Mouse (Mus musculus) urinary bladder, postnatal 4 days (tissue): ENCODE results near the gene Avpi1.

Source experiments
- DNase-seq, 2 experiments: peaks; one replicate each; pipeline ENCODE4 v3.0.0; 2021 to 2022; ENCODE audit warnings: low spot score in 2 of 2

Gene Avpi1

DNA sequence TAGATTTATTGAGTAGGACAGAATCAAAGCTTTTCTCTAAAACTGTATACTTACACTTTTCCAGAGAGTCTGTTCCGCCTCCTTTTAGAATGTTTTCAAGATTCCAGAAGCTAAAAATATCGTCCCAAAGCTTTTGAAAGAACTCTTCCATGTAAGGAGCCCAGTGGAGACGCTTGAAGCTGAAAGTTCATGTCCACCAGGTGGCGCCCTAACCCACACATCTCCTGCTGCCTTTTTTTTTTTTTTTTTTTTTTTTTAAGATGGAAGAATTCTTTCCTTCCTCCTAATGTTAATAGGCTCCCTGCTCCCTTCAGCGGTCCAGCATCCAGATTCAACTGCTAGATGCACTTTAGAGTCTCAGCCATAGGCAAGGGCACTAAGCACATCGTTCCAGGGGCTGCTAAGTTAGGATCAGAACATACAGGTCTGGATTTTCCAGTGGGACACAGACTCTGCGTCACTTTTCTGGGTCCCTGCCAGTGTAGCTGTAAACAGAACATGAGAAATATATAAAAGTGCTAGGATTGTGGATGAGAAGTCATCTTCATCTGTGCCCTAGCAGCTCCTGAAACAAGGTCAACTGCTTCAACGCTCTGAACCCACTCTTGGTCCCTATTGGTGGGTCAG is 15.8 kb upstream of the Avpi1 start:
- DNase-seq = peak; percentile 69 to 92

GRCm38 (mm10) chr19:42144067-42144466 is 15.2 kb upstream of the Avpi1 start:
- DNase-seq = no peak

- DNase-seq = no peak
Measured at GRCm38 (mm10) chr19:42142757-42143156, 13.9 kb upstream of the Avpi1 start.

DNA sequence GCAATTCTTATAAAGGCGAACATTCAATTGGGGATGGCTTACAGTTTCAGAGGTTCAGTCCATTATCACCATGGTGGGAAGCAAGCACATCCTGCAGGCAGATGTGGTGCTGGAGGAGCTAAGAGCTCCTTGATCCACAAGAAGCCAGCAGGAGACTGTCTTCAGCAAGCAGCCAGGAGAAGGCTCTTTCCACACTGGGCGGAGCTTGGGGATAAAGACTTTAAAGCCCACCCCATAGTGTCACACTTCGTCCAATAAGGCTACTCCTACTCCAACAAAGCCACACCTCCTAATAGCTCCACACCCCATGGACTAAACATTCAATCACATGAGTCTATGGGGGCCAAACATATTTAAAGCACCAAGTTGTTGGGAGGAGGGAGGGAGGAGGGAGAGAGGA is 13.1 kb upstream of the Avpi1 start:
- no peak for DNase-seq

DNA sequence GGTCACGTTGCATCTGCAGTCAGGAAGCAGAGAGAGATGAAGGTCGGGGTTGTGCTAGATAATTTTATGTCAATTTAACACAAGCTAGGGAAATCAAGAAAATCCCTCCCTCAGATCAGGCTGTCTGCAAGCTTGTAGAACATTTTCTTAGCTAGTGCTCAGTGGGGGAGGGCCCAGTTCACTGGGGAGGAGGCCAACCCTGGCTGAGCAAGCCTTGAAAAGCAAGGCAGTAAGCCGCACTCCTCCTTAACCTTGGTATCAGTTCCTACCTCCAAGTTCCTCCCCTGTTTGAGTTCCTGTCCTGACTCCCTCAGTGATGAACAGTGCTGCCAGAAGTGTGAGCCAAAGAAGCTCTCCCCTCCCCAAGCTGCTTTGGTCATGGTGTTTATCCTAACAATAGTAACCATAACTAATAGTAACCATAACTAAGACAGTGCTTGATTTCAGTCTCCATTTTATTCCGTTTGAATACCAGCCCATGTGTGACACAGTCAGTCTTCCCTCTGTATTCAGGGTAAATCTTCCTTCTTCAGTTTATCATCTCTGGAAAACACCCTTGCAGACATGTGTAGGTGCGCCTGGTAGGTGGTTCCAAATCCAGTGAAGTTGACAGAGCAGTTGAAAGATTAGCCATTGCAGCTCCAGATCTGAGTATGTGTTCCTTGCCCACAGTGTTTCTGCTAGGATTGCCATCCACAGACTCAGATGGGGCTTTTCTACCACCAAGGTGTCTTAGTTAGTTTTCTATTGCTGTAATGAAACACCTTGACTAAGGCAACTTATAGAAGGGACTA is 11.1 kb upstream of the Avpi1 start:
- DNase-seq = no peak

GRCm38 (mm10) chr19:42138517-42139285 is 9.8 kb upstream of the Avpi1 start:
- DNase-seq = no peak

DNA sequence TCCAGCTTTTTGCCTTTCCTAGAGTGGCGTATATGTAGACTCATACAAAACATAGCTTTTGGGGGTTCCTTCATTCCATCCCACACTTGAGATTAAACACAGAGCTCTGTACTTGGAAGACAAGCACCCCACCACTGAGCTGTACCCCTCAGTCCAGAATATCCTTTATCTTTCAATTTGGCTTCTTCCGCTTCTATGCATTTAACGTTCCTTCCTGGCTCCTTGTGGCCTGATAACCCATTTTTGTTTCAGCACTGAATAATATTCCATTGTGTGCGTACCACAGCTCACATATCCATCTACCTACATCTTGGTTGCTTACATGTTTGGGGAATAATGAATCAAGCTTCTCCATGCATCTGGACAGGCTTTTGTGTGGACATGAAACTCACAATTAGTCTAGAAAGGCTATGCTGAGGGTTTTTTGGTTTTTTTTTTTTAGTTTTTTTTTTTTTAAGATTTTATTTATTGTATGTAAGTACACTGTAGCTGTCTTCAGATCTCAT is 8.4 kb upstream of the Avpi1 start:
- DNase-seq = no peak

DNA sequence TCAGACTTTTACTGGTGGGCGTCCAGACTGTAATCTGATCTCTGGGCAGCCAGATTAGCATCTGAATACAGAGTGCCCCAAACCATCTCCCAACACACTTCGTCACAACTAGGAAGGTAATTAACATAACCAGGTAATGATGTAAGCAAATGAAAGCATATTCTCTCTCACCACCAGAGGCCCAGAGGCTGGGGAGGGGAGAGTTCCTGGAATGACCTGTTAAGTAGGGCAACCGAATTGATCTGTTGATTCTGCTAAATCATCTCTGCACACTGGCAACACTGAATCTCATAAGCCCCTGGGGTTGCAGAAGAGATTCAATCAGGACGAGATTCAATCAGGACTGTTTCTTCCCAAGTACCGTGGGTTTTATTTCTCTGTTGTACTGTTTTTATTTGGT is 7.3 kb upstream of the Avpi1 start:
- no peak for DNase-seq

- DNase-seq = no peak
Measured at GRCm38 (mm10) chr19:42135070-42135469, 6.2 kb upstream of the Avpi1 start.

DNA sequence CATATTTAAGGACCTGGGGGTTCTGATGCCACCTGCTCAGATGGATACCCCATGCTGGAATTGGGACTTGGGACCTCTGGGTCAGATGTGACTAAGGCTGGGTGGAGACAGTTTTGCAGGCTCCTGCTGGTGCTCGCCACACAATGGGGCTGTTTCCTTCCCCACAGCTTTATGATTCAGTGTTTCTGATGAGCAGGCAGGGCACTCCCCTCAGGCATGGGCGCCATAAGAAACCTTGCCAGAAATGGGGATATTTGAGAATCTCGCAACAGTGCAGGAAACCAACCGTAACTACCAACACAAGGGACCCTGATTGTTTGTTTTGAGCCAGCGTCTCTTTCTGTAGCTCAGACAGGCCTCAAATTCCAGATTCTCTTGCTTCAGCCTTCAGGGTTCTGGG is 2.2 kb upstream of the Avpi1 start:
- no peak for DNase-seq

DNA sequence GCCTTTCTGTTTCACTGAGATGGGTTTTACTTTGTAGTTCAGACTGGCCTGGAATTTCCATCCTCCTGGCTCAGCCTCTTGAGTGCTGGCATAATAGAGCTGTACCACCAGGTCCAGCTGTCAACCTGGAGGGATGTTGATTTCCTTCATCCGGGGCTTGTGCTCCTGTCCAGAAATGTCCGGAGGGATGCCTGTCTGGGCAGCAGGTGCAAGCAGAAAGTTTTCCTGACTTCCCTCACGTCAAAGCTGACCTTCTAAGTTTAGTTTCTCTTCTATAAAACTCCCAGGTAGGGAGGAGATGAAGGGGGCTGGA is 1.4 kb upstream of the Avpi1 start:
- DNase-seq = no peak

DNA sequence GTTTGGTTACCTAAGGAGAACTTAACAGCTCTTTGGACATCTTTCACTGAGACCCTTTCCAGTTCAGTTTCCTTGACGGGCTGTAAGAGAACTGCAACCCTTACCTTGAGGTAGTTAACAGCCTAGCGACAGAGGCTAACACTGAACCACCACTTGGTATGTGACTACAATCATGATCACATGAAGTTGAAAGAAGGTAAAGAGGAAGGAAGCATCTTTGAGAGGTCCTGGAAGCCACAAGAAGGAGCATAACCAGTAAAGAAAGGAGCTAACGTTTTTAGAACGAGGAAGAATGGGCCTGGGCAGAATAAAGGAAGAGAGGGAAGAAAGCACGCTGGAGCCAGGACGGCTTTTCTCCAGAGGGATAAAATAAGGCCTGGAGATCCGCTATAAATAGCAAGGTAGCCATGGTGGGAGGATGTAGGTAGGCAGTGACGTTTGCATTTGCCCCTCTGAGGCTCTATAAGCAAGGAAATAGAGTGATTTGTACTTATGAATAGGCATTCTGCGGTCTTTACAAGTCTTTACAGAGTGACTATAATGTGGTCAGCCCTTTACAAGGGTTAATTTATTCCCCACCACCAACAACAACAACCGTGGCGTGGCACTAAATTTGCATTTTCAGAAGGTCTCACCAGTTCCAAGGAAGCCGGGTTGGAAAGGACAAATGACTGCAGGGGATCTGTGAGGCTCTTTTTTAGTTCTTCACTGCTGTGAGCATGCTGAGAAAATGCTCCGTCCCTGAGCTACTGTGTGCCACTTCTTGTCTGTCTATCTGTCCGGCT is 842 bp upstream of the Avpi1 start:
- DNase-seq = no peak

- no peak for DNase-seq
Measured at GRCm38 (mm10) chr19:42128052-42128740, 663 bp downstream of the Avpi1 start.

- DNase-seq = no peak
Measured at GRCm38 (mm10) chr19:42127024-42127423, 1.8 kb downstream of the Avpi1 start.

GRCm38 (mm10) chr19:42126219-42126605 is 2.6 kb downstream of the Avpi1 start:
- no peak for DNase-seq

GRCm38 (mm10) chr19:42125501-42126218 is 3.2 kb downstream of the Avpi1 start:
- no peak for DNase-seq

- no peak for DNase-seq
Measured at GRCm38 (mm10) chr19:42124684-42125083, 4.2 kb downstream of the Avpi1 start.

DNA sequence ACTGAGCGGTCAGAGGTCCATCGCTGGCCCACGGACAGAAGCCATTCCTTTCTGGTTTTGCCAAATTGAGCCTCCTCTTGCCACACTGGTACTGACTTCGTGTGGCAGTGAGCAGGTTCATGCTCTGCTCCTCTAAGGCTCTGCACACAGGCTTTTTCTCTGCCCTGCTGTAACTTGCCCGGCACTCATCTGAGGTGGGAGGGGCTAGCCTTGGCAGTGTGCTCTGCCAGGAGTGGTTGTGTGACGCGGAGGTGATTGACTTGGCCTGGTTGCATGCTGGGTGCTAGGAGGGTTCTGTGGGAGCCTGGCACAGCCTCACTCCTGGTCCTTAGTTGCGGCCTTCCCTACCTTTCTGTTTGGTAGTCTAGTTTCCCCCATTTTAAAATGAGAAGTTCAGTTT is 8.4 kb downstream of the Avpi1 start:
- DNase-seq = no peak

DNA sequence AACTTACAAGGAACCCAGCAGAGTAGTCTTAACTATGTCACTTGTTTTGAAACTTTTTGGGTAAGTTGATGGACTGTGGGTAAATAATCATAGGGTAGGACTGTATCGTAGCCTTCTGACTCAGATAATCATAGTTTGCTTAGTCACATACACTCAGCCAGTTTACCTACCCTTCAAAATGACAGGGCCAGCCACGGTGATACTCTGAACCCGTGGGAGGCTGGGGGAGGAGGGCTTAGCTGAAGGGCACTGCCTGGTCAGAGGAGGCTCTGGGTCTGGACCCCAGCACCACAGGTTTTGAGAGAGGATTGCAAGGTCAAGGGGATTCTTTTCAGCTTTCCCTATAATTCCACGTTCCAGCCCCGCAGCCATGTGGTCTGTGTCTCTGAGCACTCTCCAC is 10.3 kb downstream of the Avpi1 start:
- DNase-seq = no peak

- no peak for DNase-seq
Measured at GRCm38 (mm10) chr19:42118142-42118541, 10.7 kb downstream of the Avpi1 start.
